Mouse (Mus musculus): ENCODE results near the gene Spsb2.
A peak's percentile ranks its signal among the peaks of the same experiment; 100 is the strongest.
"Not testable (repeated sequence)": the region's sequence is repeated elsewhere in the genome, so short reads cannot be mapped to it uniquely, and the experiment has no call there.

Gene Spsb2

GRCm38 (mm10) chr6:124808358-124809012, at the start of gene Spsb2:
Gene Spsb2 (plus strand): TSS chr6:124808661.
- DNase-seq (ENCODE audit: low spot score in 2 of 2) = no peak

DNA sequence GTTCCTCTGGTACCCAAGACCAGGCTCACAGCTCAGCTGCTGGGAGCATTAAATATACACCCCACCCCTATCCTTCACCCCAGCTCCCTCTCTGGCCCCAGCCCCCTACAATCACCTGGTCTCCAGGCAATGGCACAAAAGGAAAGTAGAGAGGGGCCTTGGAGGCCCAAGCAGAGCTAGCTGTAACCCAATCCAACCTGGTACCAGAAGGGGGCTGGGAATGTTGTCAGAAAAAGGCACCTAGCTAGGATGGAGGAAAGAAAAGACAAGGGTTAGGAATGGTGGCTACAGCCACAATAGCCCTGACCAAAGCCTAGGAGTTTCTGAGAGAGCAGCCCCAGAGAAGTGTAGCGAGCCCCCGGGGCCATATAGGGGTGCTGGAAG, 49.6 kb upstream of the Spsb2 start:
- no peak for DNase-seq (ENCODE audit: low spot score in 2 of 2)

DNA sequence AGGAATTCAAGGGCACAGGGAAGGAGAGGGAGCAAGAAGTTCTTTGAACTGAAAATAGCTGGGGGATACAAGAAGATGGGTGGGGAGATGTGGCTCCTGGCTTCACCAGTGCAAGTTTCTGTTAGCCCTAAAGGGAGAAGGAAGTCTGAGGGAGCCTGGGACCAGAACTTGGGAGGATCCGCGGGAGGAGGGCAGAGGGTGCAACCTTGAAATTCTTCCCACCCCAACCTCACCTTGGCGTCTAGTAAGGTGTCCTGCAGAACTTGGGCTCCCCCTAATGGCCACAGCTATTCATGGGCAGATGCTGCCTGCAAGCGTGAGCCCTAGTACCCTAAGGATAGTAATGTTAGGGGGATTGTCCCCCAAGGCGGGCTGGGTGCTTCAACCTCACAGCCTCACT, 49.2 kb upstream of the Spsb2 start:
- peak; percentile 71 to 81 for DNase-seq (ENCODE audit: low spot score in 2 of 2)

DNA sequence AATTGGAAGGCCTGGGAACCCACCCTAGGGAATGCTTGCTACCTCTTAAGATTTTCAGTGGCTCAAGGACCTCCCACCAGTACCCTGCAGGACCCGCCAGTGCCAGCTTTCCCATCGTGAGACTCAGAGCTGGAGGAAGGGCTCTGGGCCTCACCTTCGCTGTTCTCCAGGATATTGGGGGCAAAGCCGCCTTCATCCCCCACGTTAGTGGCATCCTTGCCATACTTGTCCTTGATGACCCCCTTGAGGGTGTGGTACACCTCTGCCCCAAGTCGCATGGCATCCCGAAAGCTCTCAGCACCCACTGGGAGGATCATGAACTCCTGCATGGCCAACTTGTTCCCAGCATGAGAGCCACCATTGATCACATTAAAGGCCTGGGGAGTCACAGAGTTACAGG, 42.5 kb upstream of the Spsb2 start:
- no peak for DNase-seq (ENCODE audit: low spot score in 2 of 2)

DNA sequence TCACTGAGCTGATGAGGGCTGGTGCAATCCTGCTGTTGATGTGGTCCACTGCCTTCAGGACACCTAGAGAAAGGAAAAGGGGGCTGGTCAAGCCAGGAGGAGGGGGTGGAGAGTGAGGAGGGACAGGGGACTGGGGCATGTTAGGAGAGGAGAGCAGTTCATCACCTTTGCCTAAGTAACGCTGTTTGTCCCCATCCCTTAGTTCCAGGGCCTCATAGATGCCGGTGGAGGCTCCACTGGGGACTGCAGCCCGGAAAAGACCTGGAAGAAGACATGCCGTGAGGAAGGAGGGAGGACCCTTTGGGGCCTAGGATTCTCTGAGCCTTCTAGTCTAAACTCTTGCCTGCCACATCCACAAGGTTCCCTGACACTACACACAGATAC, 40.9 kb upstream of the Spsb2 start:
- no peak for DNase-seq (ENCODE audit: low spot score in 2 of 2)

GRCm38 (mm10) chr6:124767920-124768703, 40.3 kb upstream of the Spsb2 start:
- DNase-seq (ENCODE audit: low spot score in 2 of 2) = no peak

DNA sequence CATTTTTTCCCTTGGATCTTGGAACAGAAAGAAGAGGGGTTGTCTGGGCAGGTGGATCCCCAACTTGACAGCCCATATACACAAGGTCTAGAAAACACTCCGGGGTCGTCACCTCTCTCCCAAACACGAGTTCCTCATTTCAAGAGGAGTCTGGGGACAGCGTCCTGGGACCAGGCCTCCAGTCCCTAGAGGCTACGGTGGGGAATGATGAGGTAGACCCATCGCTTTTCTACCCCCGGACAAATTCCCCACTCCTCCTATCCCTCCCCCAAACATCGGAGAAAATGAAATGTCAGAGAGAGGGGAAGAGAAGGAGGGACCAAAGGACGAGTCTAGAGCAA, 39.8 kb upstream of the Spsb2 start:
- DNase-seq (ENCODE audit: low spot score in 2 of 2) = no peak

- DNase-seq (ENCODE audit: low spot score in 2 of 2) = peak in 1 of 2 experiments; percentile 58
Observed at GRCm38 (mm10) chr6:124769101-124769765, 39.2 kb upstream of the Spsb2 start, which contains the start of gene Eno2. Gene Eno2 (minus strand): TSS chr6:124769673.

DNA sequence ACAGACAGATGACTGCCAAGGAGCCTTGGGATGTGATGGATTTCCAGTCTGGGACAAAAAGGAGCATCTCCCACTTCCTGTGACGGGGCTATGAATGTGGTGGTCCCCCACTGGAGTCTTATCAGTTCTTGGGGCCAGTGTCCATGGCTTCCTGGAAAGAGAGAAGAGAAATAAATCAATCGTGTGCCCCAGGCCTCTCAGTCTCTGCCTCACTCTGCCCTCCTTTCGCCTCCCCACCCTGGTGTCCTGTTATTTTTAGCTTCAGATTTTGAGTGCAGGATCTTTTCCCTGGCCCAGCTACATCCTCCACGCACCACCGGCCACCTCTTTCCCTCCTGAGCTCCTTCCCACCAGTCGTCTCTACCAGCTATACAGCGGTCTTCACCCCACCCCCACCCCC, 38.4 kb upstream of the Spsb2 start:
- DNase-seq (ENCODE audit: low spot score in 2 of 2) = no peak

- no peak for DNase-seq (ENCODE audit: low spot score in 2 of 2)
Observed at GRCm38 (mm10) chr6:124770511-124770910, 38.0 kb upstream of the Spsb2 start.

- no peak for DNase-seq (ENCODE audit: low spot score in 2 of 2)
Observed at GRCm38 (mm10) chr6:124779222-124779983, 29.1 kb upstream of the Spsb2 start, which contains the start of gene Lrrc23. Gene Lrrc23 (minus strand): TSS chr6:124779727.

DNA sequence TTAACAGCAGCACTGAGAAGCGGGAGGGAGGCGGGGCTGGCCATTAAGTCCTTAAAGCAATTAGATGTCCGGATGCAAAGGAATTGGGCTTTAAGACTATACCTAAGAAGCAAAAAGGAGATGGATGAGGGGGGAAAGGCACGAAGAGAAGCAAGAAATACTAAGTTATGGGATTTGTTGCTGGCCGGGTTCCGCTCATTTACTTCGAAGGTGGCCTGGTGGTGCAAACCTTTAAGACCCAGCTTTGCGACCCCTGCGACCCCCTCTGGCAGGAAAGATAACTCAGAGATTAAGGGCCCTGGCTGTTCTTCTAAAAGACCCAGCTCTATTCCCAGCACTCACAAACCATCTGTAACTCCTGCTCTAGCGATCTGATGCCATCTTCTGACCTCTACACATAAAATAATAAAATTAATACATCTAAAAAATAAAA, 28.5 kb upstream of the Spsb2 start:
- DNase-seq (ENCODE audit: low spot score in 2 of 2) = no peak

DNA sequence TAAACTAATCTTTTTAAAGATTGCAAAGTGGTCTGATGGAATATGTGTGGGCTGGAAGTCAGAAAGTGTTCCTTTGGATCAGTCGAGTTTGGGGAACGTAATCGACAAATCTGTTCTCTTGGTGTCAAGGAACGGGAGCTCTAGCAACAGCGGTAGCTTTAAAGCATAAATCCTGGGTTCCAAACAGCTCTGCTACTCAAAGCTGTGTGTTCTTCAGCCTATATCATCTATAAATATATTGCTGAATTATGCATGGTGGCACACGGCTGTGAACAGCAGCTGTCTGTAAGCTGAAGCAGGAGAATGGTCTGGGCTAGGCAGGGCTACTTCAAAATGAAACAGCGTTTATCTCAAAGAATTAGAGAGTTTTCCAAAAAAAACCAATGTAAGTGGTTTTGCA, 27.5 kb upstream of the Spsb2 start:
- DNase-seq (ENCODE audit: low spot score in 2 of 2) = no peak

DNA sequence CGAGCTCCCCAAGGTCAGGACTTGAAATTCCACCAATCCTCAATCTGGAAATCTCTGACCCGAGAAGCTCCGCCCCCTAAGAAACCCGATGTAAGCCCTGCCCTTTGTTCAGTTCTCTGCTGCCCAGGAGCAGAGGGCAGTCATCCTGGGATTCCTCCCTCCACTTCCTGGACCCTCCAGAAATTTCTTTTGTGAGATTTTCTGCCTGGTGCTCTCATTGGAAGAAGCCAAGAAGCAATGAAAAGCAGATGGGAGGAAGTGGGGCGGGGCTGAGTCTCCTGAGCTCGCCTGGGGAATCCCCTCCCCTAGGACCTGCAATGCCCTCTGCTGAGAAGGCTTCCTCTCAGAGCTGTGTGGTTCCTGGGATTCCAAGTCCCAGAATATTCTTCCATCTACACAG, 26.0 kb upstream of the Spsb2 start:
- no peak for DNase-seq (ENCODE audit: low spot score in 2 of 2)

GRCm38 (mm10) chr6:124786756-124787420, 21.6 kb upstream of the Spsb2 start:
- DNase-seq (ENCODE audit: low spot score in 2 of 2) = no peak

- no peak for DNase-seq (ENCODE audit: low spot score in 2 of 2)
Observed at GRCm38 (mm10) chr6:124787722-124788121, 20.7 kb upstream of the Spsb2 start.

- DNase-seq (ENCODE audit: low spot score in 2 of 2) = no peak
Observed at GRCm38 (mm10) chr6:124789519-124789918, 18.9 kb upstream of the Spsb2 start.

- no peak for DNase-seq (ENCODE audit: low spot score in 2 of 2)
Observed at GRCm38 (mm10) chr6:124790121-124790520, 18.3 kb upstream of the Spsb2 start.

- no peak for DNase-seq (ENCODE audit: low spot score in 2 of 2)
Observed at GRCm38 (mm10) chr6:124791911-124792310, 16.6 kb upstream of the Spsb2 start.

DNA sequence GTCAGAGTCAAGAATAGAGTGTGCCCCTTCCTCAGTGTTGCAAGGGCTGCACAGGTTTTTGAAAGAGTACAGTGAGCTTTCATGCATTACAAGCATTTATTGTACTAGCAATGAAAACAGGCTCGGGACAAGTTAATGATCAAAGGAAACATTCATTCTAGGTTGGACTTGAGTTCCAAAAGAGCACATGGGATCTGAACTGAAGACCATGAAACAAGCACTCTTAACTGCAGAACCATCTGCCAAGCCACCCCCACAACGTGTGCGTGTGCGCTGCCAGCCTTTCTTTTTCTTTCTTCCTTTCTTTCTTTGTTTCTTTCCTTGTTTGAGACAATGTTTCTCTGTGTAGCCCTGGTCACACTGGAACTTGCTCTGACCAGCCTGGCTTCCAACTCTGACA, 12.7 kb upstream of the Spsb2 start:
- DNase-seq (ENCODE audit: low spot score in 2 of 2) = no peak

- DNase-seq (ENCODE audit: low spot score in 2 of 2) = no peak
Observed at GRCm38 (mm10) chr6:124796200-124796599, 12.3 kb upstream of the Spsb2 start.

DNA sequence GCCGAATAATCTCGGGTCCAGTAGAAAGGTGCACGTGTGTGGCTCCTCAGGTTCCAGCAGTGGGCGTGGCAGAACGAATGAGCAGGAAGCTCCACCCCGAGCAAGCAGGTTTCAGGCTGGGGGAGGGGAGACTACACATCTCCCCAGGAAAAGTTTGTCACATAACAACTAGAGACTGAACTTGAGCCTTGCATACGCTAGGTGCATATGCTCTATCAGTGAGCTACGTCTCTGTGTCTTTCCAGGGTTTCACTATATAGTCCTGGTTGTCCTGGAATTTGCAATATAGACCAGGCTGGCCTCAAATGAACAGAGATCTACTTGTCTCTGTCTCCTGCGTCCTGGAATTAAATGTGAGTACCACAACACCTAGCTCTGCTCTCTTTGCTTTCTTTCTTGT, 6.1 kb upstream of the Spsb2 start:
- DNase-seq (ENCODE audit: low spot score in 2 of 2) = not testable (repeated sequence)
